Mouse (Mus musculus) bone marrow macrophage, adult 2 months (primary cell): ENCODE measurements around the gene Agfg2. TPM values are rescaled to one million over a fixed set of nuclear protein-coding genes. Genes with fewer than 3 reads are reported as not detected.

Experiments used
- H3K27ac ChIP-seq: 2 replicates; pipeline ENCODE4 v1.5.1; 2012; ENCODE audit warnings: low read depth, low read length; ENCODE audit not compliant: insufficient read depth
- H3K4me1 ChIP-seq: 2 replicates; pipeline ENCODE4 v1.6.1; 2012; ENCODE audit warnings: low read length; ENCODE audit not compliant: control insufficient read depth, insufficient read depth
- H3K4me3 ChIP-seq: 2 replicates; pipeline ENCODE4 v1.5.1; 2012; ENCODE audit warnings: mild to moderate bottlenecking, low read length, moderate library complexity; ENCODE audit not compliant: insufficient read depth
- CTCF ChIP-seq: IDR thresholded peaks from 2 replicates; pipeline ENCODE4 v1.5.1; 2012; ENCODE audit warnings: low read depth, mild to moderate bottlenecking, low read length, moderate library complexity
- POLR2A ChIP-seq: IDR thresholded peaks from 2 replicates; pipeline ENCODE4 v1.6.1; 2012; ENCODE audit warnings: mild to moderate bottlenecking, low read depth, low read length, borderline replicate concordance
- polyA plus RNA-seq: library from polyadenylated mRNA; stranded (reverse); fragments of >200 nt; gene quantifications from 2 replicates; pipeline ENCODE4 v1.2.4, GENCODE M21; 2012; ENCODE audit not compliant: missing spikeins, insufficient read depth, insufficient read length

Gene Agfg2
- polyA plus RNA-seq, 1 experiment = 22.5 TPM

DNA sequence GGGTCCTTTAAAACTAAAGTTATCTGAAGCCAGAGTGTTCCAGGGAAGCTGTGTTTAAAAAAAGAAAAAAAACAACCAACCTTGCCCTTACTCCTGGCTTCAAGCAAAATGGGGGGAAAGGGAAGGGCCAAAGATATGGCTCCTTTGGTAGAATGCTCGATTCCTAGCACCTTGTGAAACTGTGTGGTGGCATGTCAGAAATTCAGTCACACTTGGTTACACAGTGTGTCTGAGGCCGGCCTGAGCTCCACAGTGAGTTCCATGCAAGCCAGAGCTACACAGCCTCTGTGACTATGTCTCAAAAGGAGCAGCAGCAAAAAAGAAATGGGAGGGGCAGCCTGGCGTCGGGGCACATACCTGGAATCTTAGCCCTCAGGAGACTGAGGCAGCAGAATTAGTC is 35.3 kb downstream of the Agfg2 start:
- no peak overlapping the region for H3K27ac ChIP-seq
- TF ChIP-seq CTCF = no peak
- TF ChIP-seq POLR2A = no peak
- no peak overlapping the region for H3K4me3 ChIP-seq
- H3K4me1 ChIP-seq = 0 out of 2 replicates have a peak, but pooled peaks cover 4% of the 10 kb centered on the region

GRCm38 (mm10) chr5:137647827-137648601 is 36.5 kb downstream of the Agfg2 start:
- TF ChIP-seq POLR2A (no peak), CTCF (no peak)
- H3K4me3 ChIP-seq = no peak overlapping the region
- 0 out of 2 replicates have a peak, but pooled peaks cover 4% of the 10 kb centered on the region for H3K4me1 ChIP-seq
- no peak overlapping the region for H3K27ac ChIP-seq

DNA sequence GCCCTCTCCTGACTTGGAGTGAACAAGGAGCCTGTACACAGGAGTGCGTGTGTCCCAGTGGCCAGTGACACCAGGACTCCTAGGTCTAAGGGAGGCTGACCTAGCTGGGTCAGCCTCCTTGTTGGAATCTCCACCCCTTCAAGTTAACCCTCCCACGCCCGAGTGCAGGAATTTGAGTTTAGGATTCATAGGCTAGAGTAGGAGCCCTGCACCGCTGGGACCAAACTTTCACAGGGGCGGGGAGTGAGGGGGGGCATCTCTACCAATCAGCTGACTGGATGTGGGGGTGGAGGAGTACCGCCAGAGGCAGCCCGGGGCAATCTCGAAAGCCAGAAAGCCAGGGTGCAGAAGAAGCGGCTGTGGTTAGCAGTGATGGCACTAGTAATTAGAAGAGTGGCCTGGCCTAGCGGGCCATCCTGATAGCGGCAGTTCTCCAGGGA is 38.9 kb downstream of the Agfg2 start, which contains the start of gene Irs3:
Gene Irs3 (minus strand): TSS at position 63 of the 440 bp plus-strand sequence.
- peak within 1 kb of the TSS; percentile 36 for H3K4me3 ChIP-seq
- TF ChIP-seq POLR2A (no peak), CTCF (no peak)
- no peak within 1 kb of the TSS for H3K27ac ChIP-seq
- H3K4me1 ChIP-seq = no peaks in the 10 kb centered on the region

- Histone ChIP-seq H3K4me3 (peak overlapping the region; percentile 36), H3K4me1 (no peaks in the 10 kb centered on the region), H3K27ac (no peak overlapping the region)
- no peak for TF ChIP-seq CTCF
- TF ChIP-seq POLR2A = no peak
These were observed 39.4 kb downstream of the Agfg2 start for GRCm38 (mm10) chr5:137645091-137645651.

DNA sequence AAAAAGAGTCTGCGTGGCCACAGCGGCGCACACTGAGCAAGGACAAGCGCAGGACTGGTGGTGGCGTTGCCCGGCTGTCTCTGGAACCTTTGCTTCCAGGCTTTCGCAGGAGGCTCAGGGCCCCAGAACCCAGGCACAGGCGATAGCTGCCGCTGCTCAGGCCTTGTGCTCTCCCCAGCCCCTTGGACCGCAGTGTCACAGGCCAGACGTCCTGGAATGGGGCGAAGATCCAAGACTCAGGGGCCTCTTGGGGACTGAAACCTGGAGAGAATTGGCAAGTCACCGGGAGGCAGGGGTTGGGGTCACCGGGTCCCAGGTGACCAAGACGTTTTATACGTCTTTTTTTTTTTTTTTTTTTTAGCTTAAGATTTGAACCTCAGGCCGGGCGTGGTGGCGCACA is 40.0 kb downstream of the Agfg2 start:
- H3K27ac ChIP-seq = no peak overlapping the region
- TF ChIP-seq POLR2A (no peak), CTCF (no peak)
- no peaks in the 10 kb centered on the region for H3K4me1 ChIP-seq
- H3K4me3 ChIP-seq = no peak overlapping the region

- Histone ChIP-seq H3K4me3 (no peak overlapping the region), H3K27ac (no peak overlapping the region), H3K4me1 (no peaks in the 10 kb centered on the region)
- TF ChIP-seq CTCF (no peak), POLR2A (no peak)
These were observed 41.6 kb downstream of the Agfg2 start for GRCm38 (mm10) chr5:137642886-137643285.

DNA sequence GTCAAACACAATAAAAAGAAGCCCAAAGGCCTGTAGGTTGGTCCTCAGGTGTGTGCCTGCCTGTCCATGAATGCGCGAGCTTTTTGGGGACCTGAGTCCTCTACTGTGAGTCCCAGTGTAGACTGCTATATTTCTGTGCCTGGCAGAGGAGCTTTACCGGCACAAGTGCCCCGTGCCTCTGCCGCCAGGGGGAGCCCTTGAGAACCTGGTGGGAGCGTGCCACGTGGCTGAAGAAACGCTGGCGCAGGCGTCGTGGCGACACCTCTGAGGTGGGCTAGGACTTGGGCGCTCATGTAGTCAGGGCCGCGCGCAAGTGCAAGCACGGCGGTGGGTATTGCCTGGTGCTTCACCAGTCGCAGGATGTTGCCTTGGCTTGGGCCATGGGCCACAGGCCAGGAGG is 43.5 kb downstream of the Agfg2 start, which contains the start of gene Sap25:
Gene Sap25 (plus strand): TSS at position 281 of the 400 bp plus-strand sequence.
- H3K4me1 ChIP-seq = no peaks in the 10 kb centered on the region
- no peak within 1 kb of the TSS for H3K4me3 ChIP-seq
- no peak within 1 kb of the TSS for H3K27ac ChIP-seq
- TF ChIP-seq CTCF = no peak
- TF ChIP-seq POLR2A = no peak

- H3K4me1 ChIP-seq = no peaks in the 10 kb centered on the region
- no peak overlapping the region for H3K27ac ChIP-seq
- H3K4me3 ChIP-seq = no peak overlapping the region
- TF ChIP-seq CTCF (no peak), POLR2A (no peak)
These were observed 45.1 kb downstream of the Agfg2 start for GRCm38 (mm10) chr5:137639472-137639871.

GRCm38 (mm10) chr5:137633397-137634084 is 51.0 kb downstream of the Agfg2 start:
- H3K4me3 ChIP-seq = no peak overlapping the region
- H3K4me1 ChIP-seq = peaks cover 18% of the 10 kb centered on the region
- TF ChIP-seq POLR2A (no peak), CTCF (no peak)
- H3K27ac ChIP-seq = no peak overlapping the region

GRCm38 (mm10) chr5:137631591-137631990 is 52.9 kb downstream of the Agfg2 start:
- Histone ChIP-seq H3K27ac (peak overlapping the region; percentile 97), H3K4me1 (peaks cover 25% of the 10 kb centered on the region), H3K4me3 (peak overlapping the region; percentile 95)
- TF ChIP-seq POLR2A (no peak), CTCF (no peak)
